Mouse (Mus musculus): ENCODE results near the gene Morc4.

The Morc4 gene

GRCm38 (mm10) chrX:139805918-139806317 is 65.6 kb downstream of the Morc4 start:
- DNase-seq (ENCODE audit: low spot score in 2 of 2): no peak

- no peak for DNase-seq (ENCODE audit: low spot score in 2 of 2)
These were observed 68.4 kb downstream of the Morc4 start for GRCm38 (mm10) chrX:139803028-139803427.

- DNase-seq (ENCODE audit: low spot score in 2 of 2): no peak
These were observed 71.0 kb downstream of the Morc4 start, which contains the start of gene Cldn2 for GRCm38 (mm10) chrX:139800406-139800878. Cldn2 (plus strand) TSS chrX:139800828.

- DNase-seq (ENCODE audit: low spot score in 2 of 2): no peak
These were observed 71.5 kb downstream of the Morc4 start for GRCm38 (mm10) chrX:139799953-139800352.

- DNase-seq (ENCODE audit: low spot score in 2 of 2): no peak
These were observed 73.6 kb downstream of the Morc4 start for GRCm38 (mm10) chrX:139797875-139798274.

GRCm38 (mm10) chrX:139796037-139796436 is 75.4 kb downstream of the Morc4 start:
- DNase-seq (ENCODE audit: low spot score in 2 of 2): no peak

- DNase-seq (ENCODE audit: low spot score in 2 of 2): no peak
These were observed 77.2 kb downstream of the Morc4 start for GRCm38 (mm10) chrX:139794072-139794845.

GRCm38 (mm10) chrX:139785764-139786163 is 85.7 kb downstream of the Morc4 start:
- no peak for DNase-seq (ENCODE audit: low spot score in 2 of 2)

GRCm38 (mm10) chrX:139783045-139783422 is 88.4 kb downstream of the Morc4 start:
- no peak for DNase-seq (ENCODE audit: low spot score in 2 of 2)

- no peak for DNase-seq (ENCODE audit: low spot score in 2 of 2)
These were observed 89.0 kb downstream of the Morc4 start, which contains the start of gene Ripply1 for GRCm38 (mm10) chrX:139782278-139783044. Ripply1 (minus strand) TSS chrX:139782353.

GRCm38 (mm10) chrX:139781563-139781962 is 89.9 kb downstream of the Morc4 start:
- DNase-seq (ENCODE audit: low spot score in 2 of 2): no peak

- no peak for DNase-seq (ENCODE audit: low spot score in 2 of 2)
These were observed 90.5 kb downstream of the Morc4 start for GRCm38 (mm10) chrX:139780988-139781387.

GRCm38 (mm10) chrX:139779401-139779800 is 92.1 kb downstream of the Morc4 start:
- DNase-seq (ENCODE audit: low spot score in 2 of 2): no peak

GRCm38 (mm10) chrX:139778886-139779285 is 92.6 kb downstream of the Morc4 start:
- no peak for DNase-seq (ENCODE audit: low spot score in 2 of 2)

- DNase-seq (ENCODE audit: low spot score in 2 of 2): no peak
These were observed 94.1 kb downstream of the Morc4 start for GRCm38 (mm10) chrX:139777357-139777756.

- DNase-seq (ENCODE audit: low spot score in 2 of 2): peak in 1 of 2 experiments; percentile 10
These were observed 96.3 kb downstream of the Morc4 start for GRCm38 (mm10) chrX:139775084-139775612.

GRCm38 (mm10) chrX:139774309-139775083 is 97.0 kb downstream of the Morc4 start:
- peak; percentile 20 to 71 for DNase-seq (ENCODE audit: low spot score in 2 of 2)

Data from spleen, postnatal 10 days (tissue).